Mouse (Mus musculus): ENCODE measurements around the gene Aprt. TPM values are rescaled to one million over a fixed set of nuclear protein-coding genes. Genes with fewer than 3 reads are reported as not detected.

Gene Aprt
- 235 and 251 TPM in 2 replicates for polyA plus RNA-seq (2014; fragmentation: Nextera tagmentation; extraction: Ambion mirVana)

DNA sequence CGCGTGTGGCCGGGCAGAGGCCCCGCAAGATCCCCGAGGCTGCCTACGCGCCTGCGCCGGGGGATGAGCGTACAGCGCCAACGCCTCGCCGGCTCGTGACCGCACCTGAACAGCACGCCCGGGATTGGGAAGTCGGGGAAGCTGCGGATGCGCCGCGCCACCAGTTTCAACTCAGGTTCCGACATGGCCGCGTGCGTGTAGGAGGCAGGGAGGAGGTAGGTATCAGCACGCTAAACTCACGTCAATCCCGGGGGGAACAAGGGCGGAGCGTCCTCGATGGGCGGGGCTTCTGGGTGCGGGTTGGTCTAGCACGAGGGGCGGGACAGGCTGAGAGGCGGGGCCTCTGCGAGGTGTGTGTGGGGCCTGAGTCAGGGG, at the start of gene Aprt:
TSS of gene Aprt (minus strand) at position 262 of the 375 bp plus-strand sequence.
- Histone ChIP-seq H3K36me3 (ENCODE audit: control insufficient read depth, insufficient read depth, low read length) (peaks cover 8% of the 10 kb centered on the region; the same call in 1 of the 2 replicates), H3K9me3 (ENCODE audit: control insufficient read depth, low read length) (no peaks in the 10 kb centered on the region), H3K9ac (ENCODE audit: low read length) (peak within 1 kb of the TSS; percentile 61), H3K4me2 (ENCODE audit: low read depth, low read length, severe bottlenecking) (peak within 1 kb of the TSS; percentile 52), H3K4me3 (ENCODE audit: low read depth, low read length) (peak within 1 kb of the TSS; percentile 44), H3K27me3 (ENCODE audit: control insufficient read depth, insufficient read depth, low read length) (no peaks in the 10 kb centered on the region), H3K4me1 (replicated peaks; ENCODE audit: control insufficient read depth, insufficient read depth, low read length) (peaks cover 24% of the 10 kb centered on the region), H3K27ac (ENCODE audit: low read depth, low read length) (no peak within 1 kb of the TSS)
- DNase-seq (ENCODE audit: low spot score), result peak; percentile 97
- WGBS, result under 1% methylated on average over 39 of the region's 39 CpGs
- ATAC-seq (replicated peaks; ENCODE audit: low FRiP score), result peak; percentile 92

DNA sequence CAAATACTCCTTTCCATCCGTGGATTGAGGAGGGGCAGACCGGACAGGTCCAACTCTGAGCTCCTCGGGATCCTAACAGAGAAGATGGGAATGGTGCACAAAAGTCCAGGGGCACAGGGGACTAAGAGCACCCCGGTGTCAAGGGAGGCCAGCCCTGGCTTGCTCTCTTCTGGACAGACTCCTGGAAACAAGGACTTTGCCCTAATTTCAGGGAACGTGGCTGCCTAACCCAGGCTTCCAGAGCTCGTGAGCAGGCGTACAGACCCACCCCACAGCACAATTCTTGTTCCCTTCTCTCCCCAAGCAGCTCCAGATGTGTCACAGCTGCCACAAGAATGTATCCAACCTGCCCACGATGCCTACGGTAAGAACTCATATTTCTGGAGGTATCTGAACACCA, 49.1 kb upstream of the Aprt start:
- H3K9ac ChIP-seq (ENCODE audit: low read length), result no peak overlapping the region
- H3K36me3 ChIP-seq (ENCODE audit: control insufficient read depth, insufficient read depth, low read length), result no peaks in the 10 kb centered on the region
- DNase-seq (ENCODE audit: low spot score) (no peak), ATAC-seq (replicated peaks; ENCODE audit: low FRiP score) (no peak)
- H3K27ac ChIP-seq (ENCODE audit: low read depth, low read length), result no peak overlapping the region
- 82% methylated on average over 9 of the region's 9 CpGs for WGBS
- H3K27me3 ChIP-seq (ENCODE audit: control insufficient read depth, insufficient read depth, low read length), result no peaks in the 10 kb centered on the region
- H3K9me3 ChIP-seq (ENCODE audit: control insufficient read depth, low read length), result no peaks in the 10 kb centered on the region
- H3K4me1 ChIP-seq (replicated peaks; ENCODE audit: control insufficient read depth, insufficient read depth, low read length), result peaks cover 4% of the 10 kb centered on the region; the same call in 1 of the 2 replicates
- no peak overlapping the region for H3K4me2 ChIP-seq (ENCODE audit: low read depth, low read length, severe bottlenecking)
- no peak overlapping the region for H3K4me3 ChIP-seq (ENCODE audit: low read depth, low read length)

DNA sequence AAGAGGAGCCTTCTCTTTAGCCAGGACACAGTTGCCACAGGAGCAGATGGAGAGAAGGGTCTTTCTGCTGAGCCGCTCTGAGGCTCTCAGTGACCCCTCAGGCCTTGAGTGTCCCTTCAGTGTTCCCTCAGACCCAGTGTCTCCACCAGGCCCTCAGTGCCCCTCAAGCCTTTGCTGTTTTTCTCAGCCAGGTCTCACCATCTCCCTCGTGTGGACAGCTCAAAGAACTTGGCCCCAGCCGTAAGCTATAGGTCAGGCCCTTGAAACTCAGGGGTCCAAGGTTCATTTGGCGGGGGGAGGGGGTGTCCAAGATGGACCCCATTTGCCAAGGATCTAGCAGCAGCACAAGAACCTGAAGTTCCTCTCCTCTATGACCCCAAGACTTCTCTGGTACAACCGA, 47.9 kb upstream of the Aprt start:
- Histone ChIP-seq H3K36me3 (ENCODE audit: control insufficient read depth, insufficient read depth, low read length) (no peaks in the 10 kb centered on the region), H3K9me3 (ENCODE audit: control insufficient read depth, low read length) (no peaks in the 10 kb centered on the region), H3K4me3 (ENCODE audit: low read depth, low read length) (no peak overlapping the region), H3K9ac (ENCODE audit: low read length) (no peak overlapping the region), H3K27me3 (ENCODE audit: control insufficient read depth, insufficient read depth, low read length) (no peaks in the 10 kb centered on the region), H3K4me1 (replicated peaks; ENCODE audit: control insufficient read depth, insufficient read depth, low read length) (no peaks in the 10 kb centered on the region), H3K4me2 (ENCODE audit: low read depth, low read length, severe bottlenecking) (no peak overlapping the region), H3K27ac (ENCODE audit: low read depth, low read length) (no peak overlapping the region)
- WGBS, result 75% methylated on average over 5 of the region's 5 CpGs
- ATAC-seq (replicated peaks; ENCODE audit: low FRiP score), result no peak
- no peak for DNase-seq (ENCODE audit: low spot score)

DNA sequence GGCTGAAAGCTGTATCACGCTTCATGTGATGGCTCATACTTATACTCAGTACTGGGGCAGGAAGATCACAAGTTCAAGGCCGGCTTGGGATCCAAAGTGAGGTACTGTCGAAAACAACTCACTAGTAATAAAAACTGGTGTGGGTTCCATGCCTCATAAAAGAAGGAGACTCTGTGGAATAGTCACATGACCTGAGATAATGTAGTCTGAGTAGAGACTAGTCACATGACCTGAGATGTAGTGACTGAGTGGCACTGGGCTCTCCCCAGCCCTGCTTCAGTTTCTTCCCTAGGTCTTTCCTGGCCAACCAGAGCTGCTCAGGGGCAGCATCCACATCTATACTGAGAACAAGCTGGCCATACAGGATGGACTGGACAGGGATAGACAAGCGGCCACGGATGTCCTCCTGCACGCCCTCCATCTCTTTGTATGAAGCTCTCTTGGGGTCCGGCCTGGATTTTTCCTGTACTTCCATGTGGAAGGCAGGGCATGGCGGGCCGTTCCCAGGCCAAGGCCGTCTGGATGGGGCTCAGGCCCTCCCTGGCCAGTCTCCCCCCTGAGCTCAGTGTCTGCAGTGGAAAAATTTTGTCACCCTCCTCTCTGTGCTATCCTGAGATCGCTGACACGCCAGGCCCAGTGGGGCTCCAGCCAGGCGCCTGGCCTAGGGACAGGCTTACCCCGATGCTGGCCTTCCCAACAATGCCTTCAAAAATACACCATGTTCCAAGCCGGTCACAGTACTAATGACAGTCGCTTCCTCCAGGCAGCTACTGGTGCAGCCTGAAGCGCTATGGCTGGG, 47.3 kb upstream of the Aprt start:
- H3K4me2 ChIP-seq (ENCODE audit: low read depth, low read length, severe bottlenecking), result no peak overlapping the region
- ATAC-seq (replicated peaks; ENCODE audit: low FRiP score) (no peak), DNase-seq (ENCODE audit: low spot score) (no peak)
- no peak overlapping the region for H3K4me3 ChIP-seq (ENCODE audit: low read depth, low read length)
- H3K27me3 ChIP-seq (ENCODE audit: control insufficient read depth, insufficient read depth, low read length), result no peaks in the 10 kb centered on the region
- no peaks in the 10 kb centered on the region for H3K9me3 ChIP-seq (ENCODE audit: control insufficient read depth, low read length)
- H3K9ac ChIP-seq (ENCODE audit: low read length), result no peak overlapping the region
- H3K27ac ChIP-seq (ENCODE audit: low read depth, low read length), result no peak overlapping the region
- 90% methylated on average over 17 of the region's 17 CpGs for WGBS
- no peaks in the 10 kb centered on the region for H3K4me1 ChIP-seq (replicated peaks; ENCODE audit: control insufficient read depth, insufficient read depth, low read length)
- no peaks in the 10 kb centered on the region for H3K36me3 ChIP-seq (ENCODE audit: control insufficient read depth, insufficient read depth, low read length)

DNA sequence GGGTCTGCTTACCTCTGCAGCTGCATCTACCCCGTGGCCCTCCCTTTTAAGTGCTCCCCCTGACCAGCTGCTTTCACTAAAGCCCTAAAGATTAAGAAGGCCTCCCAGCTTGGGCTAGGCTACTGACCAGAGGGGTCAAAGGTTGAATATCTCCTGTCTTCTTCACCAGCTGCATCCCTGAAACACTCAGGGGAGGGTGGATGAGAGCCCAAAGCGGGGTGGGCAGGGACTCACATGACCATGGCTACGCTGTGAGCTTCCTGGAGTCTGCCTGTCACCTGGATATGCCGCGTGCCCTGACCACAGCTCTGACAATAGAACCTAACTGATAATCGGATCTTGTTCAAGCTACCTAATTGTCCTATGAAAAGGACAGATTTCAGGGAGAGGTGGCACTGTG, 46.0 kb upstream of the Aprt start, which contains the start of gene Pabpn1l:
TSS of gene Pabpn1l (minus strand) at position 13 of the 400 bp plus-strand sequence.
- Histone ChIP-seq H3K9ac (ENCODE audit: low read length) (no peak within 1 kb of the TSS), H3K27ac (ENCODE audit: low read depth, low read length) (no peak within 1 kb of the TSS), H3K27me3 (ENCODE audit: control insufficient read depth, insufficient read depth, low read length) (no peaks in the 10 kb centered on the region), H3K4me3 (ENCODE audit: low read depth, low read length) (no peak within 1 kb of the TSS), H3K4me2 (ENCODE audit: low read depth, low read length, severe bottlenecking) (no peak within 1 kb of the TSS), H3K9me3 (ENCODE audit: control insufficient read depth, low read length) (no peaks in the 10 kb centered on the region), H3K4me1 (replicated peaks; ENCODE audit: control insufficient read depth, insufficient read depth, low read length) (no peaks in the 10 kb centered on the region), H3K36me3 (ENCODE audit: control insufficient read depth, insufficient read depth, low read length) (no peaks in the 10 kb centered on the region)
- WGBS, result 63% methylated on average over 6 of the region's 6 CpGs
- no peak for ATAC-seq (replicated peaks; ENCODE audit: low FRiP score)
- DNase-seq (ENCODE audit: low spot score), result no peak

DNA sequence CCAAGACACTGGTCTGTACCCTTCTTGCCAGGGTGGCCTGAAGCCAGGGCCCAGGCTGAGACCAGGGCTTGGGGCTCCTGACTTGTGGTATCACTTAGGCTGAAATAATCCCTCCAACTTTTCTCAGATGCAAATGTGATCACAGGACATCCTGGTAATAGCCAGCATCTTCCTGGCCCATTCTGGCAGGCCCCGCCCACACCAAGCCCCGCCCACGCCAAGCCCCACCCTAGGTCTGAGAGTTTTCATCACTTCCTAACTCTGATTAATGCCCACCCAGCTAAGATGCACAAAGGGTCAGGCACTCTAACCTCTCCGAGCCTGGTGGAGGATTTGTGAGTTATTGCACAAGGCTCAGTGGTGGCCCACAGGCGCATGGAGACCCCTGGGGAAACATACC, 43.7 kb upstream of the Aprt start:
- Histone ChIP-seq H3K9me3 (ENCODE audit: control insufficient read depth, low read length) (no peaks in the 10 kb centered on the region), H3K4me2 (ENCODE audit: low read depth, low read length, severe bottlenecking) (no peak overlapping the region), H3K4me3 (ENCODE audit: low read depth, low read length) (no peak overlapping the region), H3K27ac (ENCODE audit: low read depth, low read length) (no peak overlapping the region), H3K36me3 (ENCODE audit: control insufficient read depth, insufficient read depth, low read length) (no peaks in the 10 kb centered on the region), H3K9ac (ENCODE audit: low read length) (no peak overlapping the region), H3K4me1 (replicated peaks; ENCODE audit: control insufficient read depth, insufficient read depth, low read length) (no peaks in the 10 kb centered on the region), H3K27me3 (ENCODE audit: control insufficient read depth, insufficient read depth, low read length) (no peaks in the 10 kb centered on the region)
- 42% methylated on average over 5 of the region's 5 CpGs for WGBS
- no peak for DNase-seq (ENCODE audit: low spot score)
- no peak for ATAC-seq (replicated peaks; ENCODE audit: low FRiP score)

DNA sequence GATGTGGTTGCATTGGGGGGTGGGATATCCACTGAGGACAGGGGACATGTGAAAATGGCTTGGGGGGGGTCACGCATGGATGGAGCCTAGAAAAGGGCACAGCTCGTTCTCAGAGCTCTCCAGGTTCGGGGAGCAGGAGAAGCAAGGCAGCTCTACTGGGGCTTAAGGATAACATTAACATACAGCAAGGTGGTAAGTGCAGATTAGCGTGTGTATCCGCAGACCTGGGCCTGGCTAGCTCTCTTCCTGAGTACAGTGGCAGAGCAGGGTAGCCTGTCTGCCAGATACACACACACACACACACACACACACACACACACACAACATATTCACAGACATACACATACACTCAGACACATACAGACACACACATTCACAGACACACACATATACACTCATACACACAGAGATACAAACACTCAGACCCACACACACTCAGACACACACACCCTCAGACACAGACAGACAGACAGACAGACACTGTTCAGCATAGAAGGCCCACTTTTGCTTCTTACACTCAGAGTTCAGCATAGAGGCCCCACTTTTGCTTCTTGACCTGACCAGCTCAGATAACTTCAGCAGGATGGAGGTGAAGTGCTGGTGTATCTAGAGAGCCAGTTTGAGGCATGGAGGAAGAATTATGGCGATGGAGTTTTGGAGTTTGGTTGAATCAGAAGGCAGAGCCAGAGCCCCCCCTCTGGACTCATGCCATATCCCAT, 42.1 kb upstream of the Aprt start:
- H3K27me3 ChIP-seq (ENCODE audit: control insufficient read depth, insufficient read depth, low read length), result no peaks in the 10 kb centered on the region
- no peak overlapping the region for H3K4me2 ChIP-seq (ENCODE audit: low read depth, low read length, severe bottlenecking)
- H3K36me3 ChIP-seq (ENCODE audit: control insufficient read depth, insufficient read depth, low read length), result no peaks in the 10 kb centered on the region
- ATAC-seq (replicated peaks; ENCODE audit: low FRiP score) (no peak), DNase-seq (ENCODE audit: low spot score) (no peak)
- WGBS, result 75% methylated on average over 6 of the region's 6 CpGs
- H3K9ac ChIP-seq (ENCODE audit: low read length), result no peak overlapping the region
- no peaks in the 10 kb centered on the region for H3K9me3 ChIP-seq (ENCODE audit: control insufficient read depth, low read length)
- H3K4me1 ChIP-seq (replicated peaks; ENCODE audit: control insufficient read depth, insufficient read depth, low read length), result no peaks in the 10 kb centered on the region
- H3K27ac ChIP-seq (ENCODE audit: low read depth, low read length), result no peak overlapping the region
- no peak overlapping the region for H3K4me3 ChIP-seq (ENCODE audit: low read depth, low read length)

DNA sequence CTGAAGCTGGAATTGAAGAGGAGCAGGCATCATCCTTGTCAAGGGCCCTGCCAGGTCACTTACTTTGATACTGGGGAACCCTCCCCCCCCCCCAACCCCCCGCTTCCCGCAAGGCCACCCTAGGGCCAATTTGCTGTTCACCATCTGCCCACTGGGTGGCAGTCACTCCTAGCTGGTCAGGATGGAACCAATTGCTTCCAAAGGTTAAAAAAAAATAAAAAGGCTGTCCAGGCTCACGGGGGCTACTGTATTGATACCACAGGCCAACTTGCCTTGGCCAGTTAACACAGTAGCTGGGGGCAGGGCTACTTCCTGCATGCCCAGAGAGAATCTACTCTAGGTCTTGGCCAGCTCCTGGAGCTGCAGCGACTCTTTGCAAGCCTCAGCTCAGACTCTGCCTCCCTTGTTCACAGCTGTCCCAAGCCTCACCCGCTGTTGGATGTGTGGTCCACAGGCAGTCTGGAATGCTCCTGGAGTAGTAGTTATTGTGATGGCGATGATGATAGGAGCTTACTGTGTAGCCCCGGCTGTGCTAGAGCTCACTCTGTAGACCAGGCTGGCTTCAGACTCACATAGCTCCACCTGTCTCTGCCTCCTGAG, 41.3 kb upstream of the Aprt start:
- DNase-seq (ENCODE audit: low spot score), result peak; percentile 88
- Histone ChIP-seq H3K4me1 (replicated peaks; ENCODE audit: control insufficient read depth, insufficient read depth, low read length) (no peaks in the 10 kb centered on the region), H3K9ac (ENCODE audit: low read length) (no peak overlapping the region), H3K27me3 (ENCODE audit: control insufficient read depth, insufficient read depth, low read length) (no peaks in the 10 kb centered on the region), H3K27ac (ENCODE audit: low read depth, low read length) (no peak overlapping the region), H3K4me3 (ENCODE audit: low read depth, low read length) (no peak overlapping the region), H3K4me2 (ENCODE audit: low read depth, low read length, severe bottlenecking) (no peak overlapping the region), H3K36me3 (ENCODE audit: control insufficient read depth, insufficient read depth, low read length) (no peaks in the 10 kb centered on the region), H3K9me3 (ENCODE audit: control insufficient read depth, low read length) (no peaks in the 10 kb centered on the region)
- no peak; the same call in 1 of the 2 replicates for ATAC-seq (replicated peaks; ENCODE audit: low FRiP score)
- 39% methylated on average over 5 of the region's 7 CpGs for WGBS
